Mouse (Mus musculus): ENCODE measurements around the gene Dhx9.
"Not testable (repeated sequence)": the region's sequence is repeated elsewhere in the genome, so short reads cannot be mapped to it uniquely, and the experiment has no call there.

GRCm38 (mm10) chr1:153408296-153408695 is 79.2 kb downstream of the Dhx9 start:
- not testable (repeated sequence) for TF ChIP-seq POLR2A (IDR thresholded peaks at IDR 0.05; ENCODE audit: insufficient read length, low read depth); POLR2AphosphoS2 (IDR thresholded peaks at IDR 0.05; ENCODE audit: insufficient read length, low read depth); E2F4 (IDR thresholded peaks at IDR 0.05; ENCODE audit: insufficient read depth); MYOD1 (IDR thresholded peaks at IDR 0.05; ENCODE audit: control insufficient read depth in 1 of 3, insufficient read length in 2 of 3, low read depth in 2 of 3); MYOG (IDR thresholded peaks at IDR 0.05; ENCODE audit: control insufficient read depth in 1 of 3, insufficient read depth in 1 of 3, insufficient read length in 2 of 3, low read depth in 2 of 3); USF1 (IDR thresholded peaks at IDR 0.05; ENCODE audit: low read depth); TCF12 (IDR thresholded peaks at IDR 0.05; ENCODE audit: insufficient read depth, poor library complexity, severe bottlenecking); REST (IDR thresholded peaks at IDR 0.05; ENCODE audit: insufficient read depth, insufficient read length); CEBPB (IDR thresholded peaks at IDR 0.05; ENCODE audit: insufficient read depth, poor library complexity, severe bottlenecking)
